Mouse (Mus musculus) forebrain, embryonic 11.5 days (tissue): ENCODE results near the gene St5. TPM values are rescaled to one million over a fixed set of nuclear protein-coding genes. Genes with fewer than 3 reads are reported as not detected.

ENCODE experiments used
- ATAC-seq: fragments of 200-750 bp; cut with Nextera tagmentation; replicated peaks from 2 replicates; pipeline ENCODE4 v1.8.0; 2017; ENCODE audit warnings: moderate TSS enrichment; ENCODE audit not compliant: low FRiP score
- DNase-seq: peaks from one replicate; pipeline ENCODE4 v3.0.0-alpha.2; 2017; ENCODE audit warnings: low spot score
- H3K27ac ChIP-seq: fragments of 300-500 bp; sonication (generic); 2 replicates; pipeline ENCODE4 v1.5.1; 2014; ENCODE audit warnings: low read depth, low read length
- H3K27me3 ChIP-seq: fragments of 300-500 bp; sonication (generic); 2 replicates; pipeline ENCODE4 v1.6.1; 2014; ENCODE audit warnings: mild to moderate bottlenecking, low read length, mixed read lengths; ENCODE audit not compliant: control insufficient read depth, insufficient read depth
- H3K36me3 ChIP-seq: fragments of 300-500 bp; sonication (generic); 2 replicates; pipeline ENCODE4 v1.6.1; 2014; ENCODE audit warnings: mild to moderate bottlenecking, low read length, moderate library complexity, mixed read lengths; ENCODE audit not compliant: control insufficient read depth, insufficient read depth
- H3K4me1 ChIP-seq: fragments of 300-500 bp; sonication (generic); replicated peaks from 2 replicates; pipeline ENCODE4 v1.6.1; 2014; ENCODE audit warnings: low read length, mixed read lengths; ENCODE audit not compliant: control insufficient read depth, insufficient read depth
- H3K4me2 ChIP-seq: fragments of 300-500 bp; sonication (generic); 2 replicates; pipeline ENCODE4 v1.6.1; 2014; ENCODE audit warnings: low read depth, mild to moderate bottlenecking, low read length, moderate library complexity, mixed read lengths; ENCODE audit not compliant: severe bottlenecking
- H3K4me3 ChIP-seq: fragments of 300-500 bp; sonication (generic); 2 replicates; pipeline ENCODE4 v1.5.1; 2014; ENCODE audit warnings: low read depth, low read length
- H3K9ac ChIP-seq: fragments of 300-500 bp; sonication (generic); 2 replicates; pipeline ENCODE4 v1.6.1; 2014; ENCODE audit warnings: low read length
- H3K9me3 ChIP-seq: fragments of 300-500 bp; sonication (generic); 2 replicates; pipeline ENCODE4 v1.6.1; 2016; ENCODE audit warnings: low read length, mixed read lengths; ENCODE audit not compliant: control insufficient read depth
- WGBS: fragments of 180-500 bp; shearing (Covaris S2); extraction: QIAGEN DNeasy Blood & Tissue Kit; methylation state at CpG from one replicate; pipeline ENCODE4 v1.1.7; 2014; 5-methylcytosine and 5-hydroxymethylcytosine counted together
- polyA plus RNA-seq: library from polyadenylated mRNA; unstranded; fragments of >200 nt; fragmentation: Nextera tagmentation; extraction: Ambion mirVana; gene quantifications from 2 replicates; pipeline ENCODE4 v1.2.1, GENCODE M21; 2014

Gene St5
- polyA plus RNA-seq, 1 experiment from 2014 or later = 32.8 TPM

DNA sequence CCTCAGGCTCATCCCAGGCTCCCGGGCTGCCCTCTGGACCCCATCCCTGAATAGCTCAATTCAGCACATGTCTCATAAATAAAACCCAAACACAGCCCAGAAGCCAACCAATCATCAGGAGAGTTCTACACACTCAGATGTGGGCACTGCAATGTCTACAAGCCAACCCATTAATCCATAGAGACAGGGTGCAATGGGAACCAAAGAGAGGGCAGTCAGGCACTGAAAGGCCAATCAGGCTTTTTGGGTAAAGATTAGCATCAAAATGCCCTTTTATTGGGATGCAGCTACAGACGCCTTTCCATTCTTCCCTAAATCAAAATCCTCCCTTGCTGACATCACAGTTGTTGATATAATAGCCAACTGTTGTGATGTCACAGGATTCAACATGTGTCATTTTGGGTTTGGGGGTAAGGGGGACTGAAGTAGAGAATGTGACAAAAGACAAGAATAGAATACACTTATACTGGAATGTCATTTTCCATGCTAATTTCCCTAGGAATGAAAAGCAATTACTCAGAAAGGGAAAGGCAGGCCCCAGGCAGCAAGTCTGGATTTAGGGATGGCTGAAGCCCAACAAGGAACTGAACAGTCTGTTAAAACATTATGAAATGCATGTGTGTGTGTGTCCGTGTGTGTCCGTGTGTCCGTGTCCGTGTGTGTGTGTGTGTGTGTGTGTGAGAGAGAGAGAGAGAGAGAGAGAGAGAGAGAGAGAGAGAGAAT, 123.7 kb downstream of the St5 start:
- Histone ChIP-seq H3K4me3 (no peak overlapping the region), H3K9me3 (no peaks in the 10 kb centered on the region), H3K27ac (peak overlapping the region; percentile 19; the same call in 1 of the 2 replicates), H3K27me3 (no peaks in the 10 kb centered on the region), H3K9ac (no peak overlapping the region), H3K36me3 (no peaks in the 10 kb centered on the region), H3K4me1 (peaks cover 13% of the 10 kb centered on the region; the same call in 1 of the 2 replicates), H3K4me2 (no peak overlapping the region)
- ATAC-seq = peak; percentile 92
- DNase-seq = no peak
- 57% methylated on average over 6 of the region's 6 CpGs for WGBS

GRCm38 (mm10) chr7:109578880-109579584, 124.4 kb downstream of the St5 start:
- Histone ChIP-seq H3K36me3 (no peaks in the 10 kb centered on the region), H3K4me1 (peaks cover 13% of the 10 kb centered on the region; the same call in 1 of the 2 replicates), H3K4me2 (no peak overlapping the region), H3K4me3 (no peak overlapping the region), H3K9me3 (no peaks in the 10 kb centered on the region), H3K27ac (peak overlapping the region; percentile 19; the same call in 1 of the 2 replicates), H3K27me3 (no peaks in the 10 kb centered on the region), H3K9ac (no peak overlapping the region)
- WGBS = 53% methylated on average over 2 of the region's 2 CpGs
- ATAC-seq = no peak
- no peak for DNase-seq

DNA sequence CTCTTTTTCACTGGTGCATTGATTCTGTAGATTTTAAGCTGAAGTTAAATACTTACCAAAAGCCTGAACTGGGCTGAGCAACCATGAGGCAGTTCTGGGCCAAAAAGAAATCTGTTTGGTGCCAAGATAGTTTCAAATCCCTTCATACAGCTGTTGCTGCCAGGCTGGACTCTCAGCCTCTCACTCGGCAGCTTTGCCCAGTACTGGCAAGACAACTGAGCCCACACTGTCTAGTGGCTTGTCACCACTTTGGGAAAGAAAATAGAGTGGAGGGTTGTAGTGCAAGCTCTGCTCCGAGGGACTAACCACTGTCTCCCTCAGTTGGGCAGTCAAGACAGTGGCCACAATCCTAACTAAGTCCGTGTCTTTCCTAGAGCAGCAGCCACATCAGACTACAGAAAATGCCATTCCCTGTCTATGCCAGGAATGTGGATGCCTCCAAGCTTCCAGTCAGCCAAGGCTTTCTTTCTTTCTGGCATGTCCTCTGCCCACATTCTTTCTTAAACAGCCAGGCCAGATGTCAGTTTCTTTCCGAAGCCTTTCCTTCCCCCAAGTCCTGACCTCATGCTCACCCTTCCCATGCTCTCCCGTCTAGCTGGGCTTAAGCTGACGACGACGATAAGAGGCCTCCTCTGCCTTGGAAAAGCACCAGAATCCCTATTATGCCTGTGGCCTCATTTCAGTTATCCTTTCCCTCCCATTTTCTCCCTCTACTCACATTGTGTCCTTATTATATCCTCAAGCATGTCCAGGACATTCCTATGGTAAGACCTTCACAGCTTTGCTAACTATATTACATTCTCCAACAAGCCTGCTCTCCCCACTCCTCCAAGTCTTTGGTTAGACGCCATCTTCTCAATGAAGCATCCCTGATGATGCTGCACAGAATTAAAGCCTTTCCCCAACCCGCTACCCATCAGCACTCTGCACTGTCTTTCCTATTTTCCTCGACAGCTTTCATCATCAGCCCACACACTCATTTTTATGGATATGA, 126.8 kb downstream of the St5 start:
- WGBS = 70% methylated on average over 11 of the region's 11 CpGs
- Histone ChIP-seq H3K4me1 (peaks cover 13% of the 10 kb centered on the region; the same call in 1 of the 2 replicates), H3K4me3 (no peak overlapping the region), H3K36me3 (no peaks in the 10 kb centered on the region), H3K9me3 (no peaks in the 10 kb centered on the region), H3K9ac (no peak overlapping the region), H3K27ac (no peak overlapping the region), H3K4me2 (no peak overlapping the region), H3K27me3 (no peaks in the 10 kb centered on the region)
- DNase-seq (no peak), ATAC-seq (no peak)

DNA sequence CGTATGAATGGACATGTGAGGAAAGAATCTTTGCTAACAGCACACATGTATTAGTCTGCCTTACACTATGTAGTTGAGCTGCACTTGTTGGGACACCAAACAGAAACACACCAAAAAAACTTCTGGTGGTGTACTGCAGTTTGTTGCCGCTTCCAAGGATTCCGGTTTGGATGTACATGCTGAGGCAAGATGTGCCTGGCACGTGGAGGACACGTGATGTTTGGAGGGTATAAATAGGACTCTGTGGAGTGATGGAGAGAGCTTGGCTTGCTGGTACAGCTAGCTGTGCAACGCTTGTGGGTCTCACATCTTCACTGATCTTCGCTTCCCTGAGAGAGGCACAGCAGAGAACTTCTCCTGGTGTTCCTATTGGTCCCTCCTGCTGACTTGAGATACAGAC, 129.2 kb downstream of the St5 start:
- H3K4me3 ChIP-seq = no peak overlapping the region
- no peak for ATAC-seq
- 94% methylated on average over 7 of the region's 7 CpGs for WGBS

GRCm38 (mm10) chr7:109568391-109568892, 135.0 kb downstream of the St5 start:
- WGBS = 93% methylated on average over 4 of the region's 4 CpGs
- Histone ChIP-seq H3K27me3 (no peaks in the 10 kb centered on the region), H3K9me3 (no peaks in the 10 kb centered on the region), H3K4me3 (no peak overlapping the region), H3K9ac (no peak overlapping the region), H3K36me3 (no peaks in the 10 kb centered on the region), H3K4me2 (no peak overlapping the region), H3K4me1 (no peaks in the 10 kb centered on the region), H3K27ac (no peak overlapping the region)
- ATAC-seq (no peak), DNase-seq (no peak)

More for the DNA sequence above, 129.2 kb downstream of the St5 start:
- Histone ChIP-seq H3K9me3 (no peaks in the 10 kb centered on the region), H3K36me3 (no peaks in the 10 kb centered on the region), H3K9ac (no peak overlapping the region), H3K27ac (no peak overlapping the region), H3K27me3 (no peaks in the 10 kb centered on the region), H3K4me1 (peaks cover 2% of the 10 kb centered on the region; the same call in 1 of the 2 replicates), H3K4me2 (no peak overlapping the region)
- no peak for DNase-seq

DNA sequence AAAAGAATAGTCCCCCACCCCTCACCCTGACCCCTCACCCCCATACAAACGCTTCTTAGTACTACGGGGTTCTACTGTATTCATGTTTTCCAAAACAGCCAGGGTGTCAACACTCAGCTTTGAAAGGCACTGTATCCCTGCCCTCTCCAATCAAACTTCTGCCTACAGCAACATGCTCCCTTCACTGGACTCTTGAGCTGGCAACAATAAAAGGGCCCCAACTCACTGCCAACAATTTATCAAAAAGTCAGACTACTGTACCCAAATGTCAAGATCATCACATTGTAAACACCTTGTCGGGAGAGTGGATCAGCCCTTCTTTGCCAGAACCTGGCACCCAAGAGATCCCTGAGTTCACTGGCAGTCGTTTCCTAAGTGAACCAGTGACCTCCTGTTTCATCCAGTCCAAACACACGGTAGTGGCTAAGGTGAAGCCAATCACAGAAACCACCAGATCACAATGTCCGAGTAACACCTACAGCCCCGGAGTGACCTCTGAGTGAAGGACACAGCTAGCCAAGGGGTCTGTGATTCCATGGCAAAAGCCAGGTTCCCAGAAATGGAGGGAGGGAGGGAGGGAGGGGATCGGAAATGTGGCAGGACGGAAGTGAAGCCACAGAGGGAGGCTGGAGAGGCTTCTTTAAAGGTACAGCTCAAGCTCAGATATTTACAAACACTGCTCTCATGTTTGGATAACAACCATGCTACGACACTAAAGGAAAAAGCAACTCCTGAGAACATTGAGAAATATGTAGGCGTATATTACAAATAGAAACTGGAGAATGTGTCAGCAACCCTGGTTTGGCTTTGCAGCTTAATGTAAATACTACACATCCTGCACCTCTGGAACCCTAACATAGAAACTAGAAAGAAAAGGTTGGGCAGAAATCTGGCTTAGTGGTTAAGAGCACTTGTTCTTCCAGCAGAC, 136.3 kb downstream of the St5 start:
- Histone ChIP-seq H3K9me3 (no peaks in the 10 kb centered on the region), H3K36me3 (no peaks in the 10 kb centered on the region), H3K27ac (no peak overlapping the region), H3K4me1 (no peaks in the 10 kb centered on the region), H3K4me3 (no peak overlapping the region), H3K27me3 (no peaks in the 10 kb centered on the region), H3K4me2 (no peak overlapping the region), H3K9ac (no peak overlapping the region)
- ATAC-seq (no peak), DNase-seq (no peak)
- whole genome bisulfite sequencing = 83% methylated on average over 11 of the region's 11 CpGs

GRCm38 (mm10) chr7:109566327-109566726, 137.1 kb downstream of the St5 start:
- no peak overlapping the region for H3K4me2 ChIP-seq
- no peaks in the 10 kb centered on the region for H3K9me3 ChIP-seq
- no peak overlapping the region for H3K27ac ChIP-seq
- H3K36me3 ChIP-seq = no peaks in the 10 kb centered on the region
- no peaks in the 10 kb centered on the region for H3K27me3 ChIP-seq
- no peak overlapping the region for H3K9ac ChIP-seq
- no peak for DNase-seq
- H3K4me1 ChIP-seq = no peaks in the 10 kb centered on the region
- H3K4me3 ChIP-seq = no peak overlapping the region
- ATAC-seq = no peak
